Mouse (Mus musculus) heart, embryonic 14.5 days (tissue): Measurements from ENCODE around the gene Aqp7. TPM values are rescaled to one million over a fixed set of nuclear protein-coding genes. Genes with fewer than 3 reads are reported as not detected.

Experiments
- ATAC-seq: fragments of 200-750 bp; cut with Nextera tagmentation; 2 replicates; pipeline ENCODE4 v1.8.0; 2017; ENCODE audit warnings: low read depth, moderate TSS enrichment; ENCODE audit not compliant: insufficient number of reproducible peaks, insufficient read depth, low FRiP score
- H3K27ac ChIP-seq, 2 experiments: fragments of 200-500 bp in 1 of 2; fragments of 300-500 bp in 1 of 2; sonication (generic) in 1 of 2; replicated peaks in 1 of 2; 2 replicates each; pipeline ENCODE4 v1.5.1; 2012 to 2014; ENCODE audit warnings: low read depth in 2 of 2, low read length in 2 of 2, control low read depth in 1 of 2, mild to moderate bottlenecking in 1 of 2, mixed read lengths in 1 of 2; ENCODE audit not compliant: control insufficient read depth in 1 of 2, insufficient read depth in 1 of 2
- H3K27me3 ChIP-seq: fragments of 300-500 bp; sonication (generic); 2 replicates; pipeline ENCODE4 v1.6.1; 2014; ENCODE audit warnings: mild to moderate bottlenecking, low read length, control low read depth; ENCODE audit not compliant: control insufficient read depth, insufficient read depth
- H3K36me3 ChIP-seq: fragments of 300-500 bp; sonication (generic); 2 replicates; pipeline ENCODE4 v1.6.1; 2014; ENCODE audit warnings: mild to moderate bottlenecking, control low read depth, low read length, mixed read lengths; ENCODE audit not compliant: control insufficient read depth, insufficient read depth
- H3K4me1 ChIP-seq, 2 experiments: fragments of 200-500 bp in 1 of 2; fragments of 300-500 bp in 1 of 2; sonication (generic) in 1 of 2; 2 replicates each; pipeline ENCODE4 v1.6.1; 2012 to 2014; ENCODE audit warnings: low read length in 2 of 2, control low read depth in 1 of 2, mixed read lengths in 1 of 2; ENCODE audit not compliant: control insufficient read depth in 2 of 2, insufficient read depth in 2 of 2
- H3K4me2 ChIP-seq: fragments of 300-500 bp; sonication (generic); 2 replicates; pipeline ENCODE4 v1.6.1; 2014; ENCODE audit warnings: mild to moderate bottlenecking, low read length
- H3K4me3 ChIP-seq, 2 experiments: fragments of 200-500 bp in 1 of 2; fragments of 300-500 bp in 1 of 2; sonication (generic) in 1 of 2; 2 replicates each; pipeline ENCODE4 v1.5.1; 2012 to 2014; ENCODE audit warnings: low read length in 2 of 2, mild to moderate bottlenecking in 2 of 2, control low read depth in 1 of 2, low read depth in 1 of 2, moderate library complexity in 1 of 2; ENCODE audit not compliant: control insufficient read depth in 1 of 2, insufficient read depth in 1 of 2
- H3K9ac ChIP-seq: fragments of 300-500 bp; sonication (generic); 2 replicates; pipeline ENCODE4 v1.6.1; 2014; ENCODE audit warnings: mild to moderate bottlenecking, low read length
- H3K9me3 ChIP-seq: fragments of 300-500 bp; sonication (generic); 2 replicates; pipeline ENCODE4 v1.6.1; 2016; ENCODE audit warnings: low read length, control low read depth; ENCODE audit not compliant: control insufficient read depth
- WGBS: fragments of 180-500 bp; shearing (Covaris S2); extraction: QIAGEN DNeasy Blood & Tissue Kit; methylation state at CpG from one replicate; pipeline ENCODE4 v1.1.7; 2014; 5-methylcytosine and 5-hydroxymethylcytosine counted together
- polyA plus RNA-seq: library from polyadenylated mRNA; unstranded; fragments of >200 nt; fragmentation: Nextera tagmentation; extraction: Ambion mirVana; gene quantifications from 2 replicates; pipeline ENCODE4 v1.2.1, GENCODE M21; 2014

Gene Aqp7
- polyA plus RNA-seq, 1 experiment from 2014 or later: not detected

DNA sequence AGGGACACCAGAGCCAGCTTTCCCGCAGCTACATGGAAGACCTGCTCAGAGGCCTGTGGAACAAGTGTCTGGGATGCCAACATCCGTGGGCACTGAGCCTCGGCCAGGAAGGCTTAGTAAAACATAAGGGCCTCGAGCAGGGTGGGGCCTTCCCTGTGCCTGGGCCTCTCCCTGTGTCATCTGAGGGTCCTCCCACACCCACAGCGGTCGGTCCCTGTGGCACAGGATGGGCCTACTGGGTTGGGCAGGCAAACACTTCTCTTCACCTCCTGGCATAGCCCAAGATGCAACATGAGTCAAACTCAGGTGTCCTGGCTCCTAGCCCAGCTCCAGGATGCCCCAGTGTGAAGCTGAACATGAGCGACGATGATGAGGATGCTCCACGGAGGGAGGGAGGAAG, 9.4 kb upstream of the Aqp7 start:
- Histone ChIP-seq H3K4me2 (no peak overlapping the region), H3K9me3 (no peaks in the 10 kb centered on the region), H3K36me3 (no peaks in the 10 kb centered on the region), H3K9ac (no peak overlapping the region), H3K27me3 (no peaks in the 10 kb centered on the region), H3K4me3 (no peak overlapping the region), H3K27ac (no peak overlapping the region), H3K4me1 (peaks cover 11 to 14% of the 10 kb centered on the region in 2 experiments)
- no peak for ATAC-seq
- 66% methylated on average over 9 of the region's 9 CpGs for WGBS

DNA sequence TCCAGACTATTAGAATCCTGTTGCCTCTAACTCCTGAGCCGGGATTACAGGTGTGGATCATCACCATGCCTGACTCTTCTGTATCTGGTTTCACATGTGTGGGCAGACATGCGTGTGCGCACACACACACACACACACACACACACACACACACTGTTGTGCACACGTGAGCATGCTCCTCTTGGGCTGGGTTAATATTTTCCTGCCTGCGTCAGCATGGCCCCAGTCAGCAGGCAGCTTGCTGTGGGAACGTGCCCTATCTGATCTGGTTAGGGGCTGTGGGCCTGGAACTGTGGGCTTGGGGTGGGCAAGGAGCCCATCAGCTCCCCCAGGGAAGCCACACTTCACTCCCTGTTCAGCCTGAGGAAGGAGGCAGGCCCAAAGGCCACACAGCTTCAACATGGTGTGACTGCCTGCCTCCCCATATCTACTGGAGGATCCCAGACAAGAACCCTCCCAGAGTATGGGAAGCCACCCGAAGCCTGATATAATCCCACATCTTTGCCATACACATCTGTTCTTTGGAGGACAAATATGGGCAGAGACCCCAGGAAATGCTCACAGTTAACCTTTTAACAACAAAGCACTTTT, 8.9 kb upstream of the Aqp7 start:
- 59% methylated on average over 7 of the region's 7 CpGs for WGBS
- no peak for ATAC-seq
- Histone ChIP-seq H3K36me3 (no peaks in the 10 kb centered on the region), H3K9ac (no peak overlapping the region), H3K27me3 (no peaks in the 10 kb centered on the region), H3K4me3 (no peak overlapping the region), H3K4me2 (no peak overlapping the region), H3K4me1 (peaks cover 11 to 14% of the 10 kb centered on the region in 2 experiments), H3K27ac (no peak overlapping the region), H3K9me3 (no peaks in the 10 kb centered on the region)

DNA sequence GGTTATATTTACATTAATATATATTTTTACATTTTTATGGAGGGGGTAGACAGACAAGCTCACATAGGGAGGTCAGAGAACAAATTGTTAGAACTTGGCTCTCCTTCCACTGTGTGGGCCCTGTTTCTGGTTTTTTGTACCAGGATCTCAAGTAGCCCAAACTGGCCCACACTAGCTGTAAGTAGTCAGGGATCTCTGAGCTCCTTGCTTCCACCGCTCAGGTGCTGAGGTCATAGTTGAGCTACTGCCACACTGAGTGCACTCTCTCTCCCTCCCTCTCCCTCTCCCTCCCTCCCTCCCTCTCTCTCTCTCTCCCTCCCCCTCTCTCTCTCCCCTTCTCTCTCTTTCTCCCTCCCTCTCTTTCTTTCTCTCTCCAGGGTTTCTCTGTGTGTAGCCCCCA, 8.3 kb upstream of the Aqp7 start:
- no peaks in the 10 kb centered on the region for H3K27me3 ChIP-seq
- WGBS: 26% methylated on average over 1 of the region's 1 CpGs

DNA sequence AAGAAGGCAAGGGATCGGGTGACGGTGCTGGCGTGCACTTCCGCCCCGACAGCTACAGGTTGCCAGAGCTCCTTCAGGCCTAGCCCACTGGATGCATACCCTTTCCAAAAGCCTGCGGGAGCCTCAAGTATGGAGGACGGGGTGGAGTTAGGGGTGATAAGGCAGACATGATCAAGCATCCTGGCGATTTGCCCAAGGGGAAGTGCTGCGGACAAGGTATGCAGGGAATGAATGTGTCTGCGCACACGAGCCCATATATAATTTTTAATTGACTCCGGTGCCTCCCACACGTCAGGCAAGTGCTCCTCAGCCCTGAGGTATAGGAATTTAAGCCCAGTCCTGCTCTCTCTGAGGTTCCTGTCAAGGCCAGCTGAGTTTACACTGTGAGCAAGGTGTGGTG, 7.2 kb upstream of the Aqp7 start:
- H3K9ac ChIP-seq: no peak overlapping the region
- peak overlapping the region in 1 of 2 experiments; percentile 10; a peak in 1 of 4 replicates for H3K4me3 ChIP-seq
- WGBS: 14% methylated on average over 13 of the region's 13 CpGs

More for the DNA sequence above, 8.3 kb upstream of the Aqp7 start:
- H3K9me3 ChIP-seq: no peaks in the 10 kb centered on the region
- ATAC-seq: no peak
- no peak overlapping the region for H3K9ac ChIP-seq
- no peak overlapping the region for H3K4me3 ChIP-seq
- H3K27ac ChIP-seq: no peak overlapping the region
- no peaks in the 10 kb centered on the region for H3K36me3 ChIP-seq
- H3K4me1 ChIP-seq: peaks cover 11 to 14% of the 10 kb centered on the region in 2 experiments
- no peak overlapping the region for H3K4me2 ChIP-seq

GRCm38 (mm10) chr4:41051781-41052180, 3.8 kb upstream of the Aqp7 start:
- Histone ChIP-seq H3K9me3 (no peaks in the 10 kb centered on the region), H3K36me3 (no peaks in the 10 kb centered on the region), H3K4me1 (peaks cover 24 to 25% of the 10 kb centered on the region in 2 experiments), H3K27ac (no peak overlapping the region), H3K4me2 (no peak overlapping the region), H3K27me3 (no peaks in the 10 kb centered on the region), H3K4me3 (no peak overlapping the region), H3K9ac (no peak overlapping the region)
- ATAC-seq: no peak
- 75% methylated on average over 7 of the region's 7 CpGs for WGBS

More for the DNA sequence above, 7.2 kb upstream of the Aqp7 start:
- ATAC-seq: peak; percentile 51; the same call in 1 of the 2 replicates
- Histone ChIP-seq H3K9me3 (no peaks in the 10 kb centered on the region), H3K4me2 (peak overlapping the region; percentile 58), H3K36me3 (no peaks in the 10 kb centered on the region), H3K4me1 (peaks cover 14 to 18% of the 10 kb centered on the region in 2 experiments), H3K27me3 (no peaks in the 10 kb centered on the region), H3K27ac (peak overlapping the region; percentile 46 to 52; a peak in 3 of 4 replicates)

- Histone ChIP-seq H3K36me3 (no peaks in the 10 kb centered on the region), H3K4me1 (peaks cover 23 to 25% of the 10 kb centered on the region in 2 experiments), H3K9ac (peak overlapping the region; percentile 45), H3K9me3 (no peaks in the 10 kb centered on the region), H3K27me3 (no peaks in the 10 kb centered on the region), H3K27ac (no peak overlapping the region), H3K4me2 (peak overlapping the region; percentile 50), H3K4me3 (peak overlapping the region; percentile 19 to 22; a peak in 1 of 4 replicates)
- 0 out of 2 replicates have a peak, but pooled peaks have one; percentile 41 for ATAC-seq
- WGBS: 34% methylated on average over 16 of the region's 16 CpGs
These were observed 3.1 kb upstream of the Aqp7 start for GRCm38 (mm10) chr4:41050726-41051675.

DNA sequence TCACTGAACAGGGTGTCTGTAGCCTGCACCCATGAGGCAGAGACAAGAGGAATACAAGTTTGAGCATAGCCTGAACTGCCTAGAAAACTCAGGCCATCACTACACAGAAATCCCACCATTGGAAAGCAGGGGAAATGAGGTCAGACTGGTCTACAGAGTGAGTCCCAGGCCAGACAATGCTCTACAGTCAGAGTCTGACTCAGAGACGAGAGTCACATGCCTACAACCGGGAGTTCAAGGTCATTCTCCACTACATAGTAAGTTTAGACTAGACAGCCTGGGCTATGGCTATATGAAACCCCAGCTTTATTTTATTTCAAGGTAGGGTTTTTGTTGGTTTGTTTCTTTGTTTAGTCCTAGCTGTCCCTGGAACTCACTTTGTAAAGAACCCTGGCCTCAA, 987 bp upstream of the Aqp7 start:
- no peaks in the 10 kb centered on the region for H3K36me3 ChIP-seq
- no peak overlapping the region for H3K4me2 ChIP-seq
- no peak overlapping the region for H3K9ac ChIP-seq
- H3K9me3 ChIP-seq: no peaks in the 10 kb centered on the region
- peaks cover 11 to 14% of the 10 kb centered on the region in 2 experiments for H3K4me1 ChIP-seq
- WGBS: 38% methylated on average over 2 of the region's 2 CpGs
- no peak overlapping the region for H3K27ac ChIP-seq
- H3K27me3 ChIP-seq: no peaks in the 10 kb centered on the region
- ATAC-seq: no peak
- H3K4me3 ChIP-seq: no peak overlapping the region
